Mouse (Mus musculus) forelimb bud, embryonic 11.5 days (tissue): ENCODE data around the gene Dgka.

Experiments used
- DNase-seq: peaks from one replicate; pipeline ENCODE4 v3.0.0-alpha.2; 2012; ENCODE audit warnings: low read depth, low spot score

The Dgka gene

DNA sequence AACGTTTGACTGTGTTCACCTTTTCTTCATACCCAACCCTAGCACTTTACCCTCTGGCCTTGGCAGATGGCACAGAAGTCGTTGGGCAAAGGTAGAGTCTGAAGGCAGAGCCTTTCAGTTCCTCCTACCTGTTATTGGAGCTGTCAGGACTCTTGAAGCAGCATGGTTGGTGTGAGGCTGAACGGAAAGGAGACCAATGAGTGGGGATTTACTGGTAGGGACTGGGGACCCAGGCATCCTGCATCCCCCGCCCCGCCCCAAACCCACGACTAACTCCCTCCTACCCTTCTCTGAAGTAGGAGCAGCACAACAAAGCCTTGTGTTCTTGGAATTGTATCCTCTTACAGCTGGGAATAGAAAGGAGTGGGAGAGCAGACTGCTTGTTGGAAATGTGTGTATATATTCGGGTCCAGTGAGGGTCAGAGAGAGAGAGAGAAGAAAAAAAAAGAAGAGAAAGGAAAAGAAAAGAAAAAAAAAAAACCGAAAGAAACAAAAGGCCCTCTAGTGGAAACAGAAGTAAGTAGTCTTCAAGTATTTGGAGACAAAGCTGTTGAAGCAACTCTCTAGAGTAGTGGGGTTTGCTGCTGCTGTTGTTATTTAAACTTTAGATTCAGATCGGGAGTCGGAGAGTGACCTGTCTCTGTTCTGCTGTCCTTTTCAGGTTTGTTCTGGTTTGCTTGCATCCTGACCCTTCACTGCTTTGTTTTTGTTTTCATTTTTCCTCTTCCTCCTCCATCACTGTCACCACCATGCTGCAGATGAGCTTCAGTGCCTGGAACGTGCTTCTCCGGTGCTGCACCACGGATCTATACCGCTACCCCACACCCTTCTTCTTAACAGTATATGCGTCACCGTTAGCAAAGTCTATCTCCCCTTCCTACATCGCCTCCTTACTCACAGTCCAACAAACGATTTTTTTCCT lies at the start of gene Dgka:
Dgka (minus strand) TSS at position 176 of the 922 bp plus-strand sequence.
- no peak for DNase-seq

DNA sequence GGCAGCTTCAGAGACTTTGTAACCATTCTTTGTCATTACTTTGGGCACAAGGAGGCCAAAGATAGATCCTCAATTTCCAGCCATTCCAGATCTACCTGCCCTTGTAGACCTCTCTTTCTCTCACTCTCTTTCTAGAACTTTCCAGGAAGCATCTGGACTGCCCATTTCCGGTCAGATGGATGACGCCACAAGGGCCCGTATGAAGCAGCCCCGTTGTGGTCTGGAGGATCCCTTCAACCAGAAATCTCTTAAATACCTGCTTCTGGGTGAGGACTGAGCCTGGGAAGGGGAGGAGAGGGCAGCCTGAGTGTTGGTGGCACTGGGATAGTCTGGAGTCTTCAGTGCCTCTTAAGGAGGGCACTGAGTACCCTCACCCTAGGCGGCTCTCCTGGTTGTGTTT lies 49.7 kb upstream of the Dgka start:
- DNase-seq, result no peak

DNA sequence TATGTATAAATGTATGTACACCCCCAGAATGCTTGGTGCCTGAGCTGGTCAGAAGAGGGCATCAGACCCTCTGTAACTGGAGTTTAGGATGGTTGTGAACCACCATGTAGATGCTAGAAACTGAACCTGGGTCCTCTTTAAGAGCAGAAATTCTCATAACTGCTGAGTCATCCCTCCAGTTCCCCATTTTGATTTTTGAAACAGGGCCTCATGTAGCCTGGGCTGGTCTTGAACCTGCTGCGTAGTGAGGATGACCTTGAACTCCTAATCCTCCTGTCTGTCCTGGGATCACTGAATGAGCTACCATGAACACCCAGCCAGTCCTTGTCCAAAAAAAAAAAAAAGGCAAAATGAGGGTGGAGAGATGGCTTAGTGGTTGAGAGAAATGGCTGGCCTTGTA lies 48.6 kb upstream of the Dgka start:
- DNase-seq, result no peak

DNA sequence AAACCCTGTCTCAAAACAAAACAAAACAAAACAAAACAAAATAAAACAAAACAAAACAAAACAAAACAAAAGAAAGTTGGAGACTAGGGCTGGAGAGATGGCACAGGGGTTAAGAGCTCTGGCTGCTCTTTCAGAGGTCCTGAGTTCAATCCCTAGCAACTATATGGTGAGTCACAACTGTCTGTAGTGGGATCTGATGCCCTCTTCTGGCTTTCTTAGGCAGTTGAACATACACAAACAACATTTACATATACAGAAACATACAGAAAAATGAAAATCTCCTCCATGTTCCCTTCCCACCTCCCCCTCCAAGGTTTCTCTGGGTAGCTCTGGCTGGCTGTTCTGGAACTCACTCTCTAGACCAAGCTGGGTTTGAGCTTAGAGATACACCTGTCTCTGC lies 47.4 kb upstream of the Dgka start:
- DNase-seq, result no peak

DNA sequence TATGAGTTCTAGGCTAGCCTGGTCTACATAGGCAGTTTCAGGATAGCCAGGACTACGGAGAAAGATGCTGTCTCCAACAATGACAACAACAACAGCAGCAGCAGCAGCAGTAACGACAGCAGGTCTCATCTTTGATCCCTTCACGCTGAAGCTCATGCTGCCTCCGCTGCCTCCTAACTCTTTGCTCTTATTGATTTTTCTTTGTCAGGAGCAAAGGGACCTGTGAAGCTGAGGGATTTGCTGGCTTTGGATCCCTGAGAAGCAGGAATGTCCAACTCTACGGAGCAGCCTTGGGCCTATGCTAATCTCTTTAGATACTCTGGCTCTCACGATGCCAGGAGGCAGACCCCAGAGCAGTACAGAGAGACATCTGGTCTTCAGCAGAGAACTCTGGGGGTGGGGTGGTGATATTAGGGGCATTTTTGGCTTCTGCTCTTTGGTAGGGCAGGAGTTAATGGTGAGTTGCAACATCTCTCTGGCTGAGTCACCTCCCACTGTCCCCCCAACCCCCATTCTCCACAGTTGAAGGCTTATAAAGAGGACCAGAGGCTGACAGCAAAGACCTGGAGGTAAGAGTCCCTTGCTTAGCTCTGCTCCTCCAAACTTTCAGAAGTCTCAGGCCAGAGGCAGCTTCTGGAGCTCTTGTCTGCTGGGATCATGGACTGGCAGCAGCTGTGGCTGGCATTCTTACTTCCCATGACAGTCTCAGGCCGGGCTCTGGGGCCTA lies 45.9 kb upstream of the Dgka start, which contains the start of gene Mmp19:
Mmp19 (plus strand) TSS at position 513 of the 727 bp plus-strand sequence.
- no peak for DNase-seq

DNA sequence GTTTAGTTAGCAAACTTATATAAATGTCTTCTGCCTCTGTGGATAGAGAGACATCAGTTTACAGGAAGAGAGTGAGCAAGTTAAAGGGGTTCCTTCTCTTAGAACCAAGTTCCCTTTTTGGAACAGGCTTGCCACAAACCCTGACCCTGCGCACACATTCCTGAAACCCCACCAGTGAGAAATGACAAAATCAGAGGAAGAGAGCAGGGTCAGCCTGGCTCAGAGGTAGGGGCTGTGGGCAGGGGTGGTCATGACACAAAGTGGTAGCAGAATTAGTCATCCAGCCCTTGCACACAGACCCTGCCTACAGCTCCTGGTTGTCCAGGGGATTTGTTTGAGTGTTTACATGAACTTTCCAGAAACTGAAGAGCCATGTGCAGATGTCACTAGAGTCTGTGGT lies 35.5 kb upstream of the Dgka start:
- no peak for DNase-seq

DNA sequence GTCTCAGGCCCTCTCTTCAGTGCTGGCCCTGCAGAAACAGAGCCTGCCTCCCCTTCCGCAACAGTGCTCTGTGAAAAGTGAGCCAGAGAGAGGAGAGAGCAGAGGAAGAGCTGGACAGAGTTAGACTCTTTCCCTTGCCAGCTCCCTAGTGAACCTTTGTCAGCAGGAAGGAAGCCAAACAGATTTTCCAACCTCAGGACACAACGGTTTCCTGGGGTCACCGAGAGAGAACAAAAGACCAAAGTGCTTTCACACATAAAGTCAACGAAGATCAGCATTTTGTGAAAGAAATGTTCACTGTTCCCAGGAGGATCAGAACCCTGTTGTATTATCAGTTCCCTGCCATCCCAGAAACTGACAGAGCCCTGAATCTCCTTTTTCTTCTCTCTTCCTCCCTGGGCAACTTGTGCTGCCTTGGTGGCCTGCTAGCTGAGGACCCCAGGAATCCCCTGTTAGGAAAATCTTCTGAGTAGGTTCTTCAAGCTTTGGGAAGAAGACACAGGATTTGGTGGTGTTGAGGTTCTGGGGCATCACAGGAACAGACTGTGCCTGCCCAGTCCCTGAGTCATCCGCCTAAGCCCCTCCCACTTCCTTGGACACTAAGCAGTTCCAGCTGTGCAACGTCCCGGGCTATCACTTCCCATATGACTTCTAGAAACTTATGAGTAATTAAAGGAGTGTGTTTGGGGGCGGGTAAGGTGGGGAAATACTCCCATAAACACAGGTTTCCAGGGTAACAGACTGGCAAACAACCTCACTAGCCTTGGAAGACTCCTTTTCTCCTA lies 34.5 kb upstream of the Dgka start:
- peak; percentile 85 for DNase-seq

DNA sequence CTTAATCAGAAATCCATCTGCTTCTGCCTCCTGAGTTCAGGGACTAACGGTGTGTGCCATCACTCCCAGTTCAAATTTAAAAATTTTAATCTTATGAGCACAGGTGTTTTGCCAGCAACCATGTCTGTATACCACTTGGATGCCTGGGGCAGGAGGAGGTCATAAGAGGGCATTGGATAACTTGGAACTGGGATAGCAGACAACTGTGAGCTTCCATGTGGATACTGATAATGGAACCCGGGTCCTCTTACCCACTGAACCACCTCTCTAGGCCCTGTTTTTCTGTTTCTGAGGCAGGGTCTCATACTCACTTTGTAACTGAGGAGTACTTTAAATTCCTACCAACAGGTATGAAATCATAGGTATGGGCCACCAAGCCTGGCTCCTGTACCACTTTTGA lies 33.8 kb upstream of the Dgka start:
- no peak for DNase-seq

DNA sequence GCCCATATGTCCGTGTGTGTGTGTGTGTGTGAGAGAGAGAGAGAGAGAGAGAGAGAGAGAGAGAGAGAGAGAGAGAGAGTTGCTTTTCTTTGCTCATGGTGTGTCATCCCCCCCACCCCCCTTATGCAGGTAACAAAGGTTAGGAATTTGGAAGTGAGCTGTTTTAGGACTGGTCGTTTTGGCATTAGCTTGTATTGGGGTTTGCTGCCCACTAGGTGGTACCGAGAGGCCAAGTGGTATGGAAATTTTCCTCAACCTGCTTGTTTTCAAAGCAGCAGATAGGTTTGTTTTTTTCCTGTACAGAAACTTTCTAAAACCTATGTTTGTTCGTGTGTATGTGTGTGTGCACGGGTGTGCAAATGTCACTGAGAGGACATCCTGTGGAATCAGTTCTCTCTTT lies 29.0 kb upstream of the Dgka start:
- DNase-seq, result peak; percentile 20

DNA sequence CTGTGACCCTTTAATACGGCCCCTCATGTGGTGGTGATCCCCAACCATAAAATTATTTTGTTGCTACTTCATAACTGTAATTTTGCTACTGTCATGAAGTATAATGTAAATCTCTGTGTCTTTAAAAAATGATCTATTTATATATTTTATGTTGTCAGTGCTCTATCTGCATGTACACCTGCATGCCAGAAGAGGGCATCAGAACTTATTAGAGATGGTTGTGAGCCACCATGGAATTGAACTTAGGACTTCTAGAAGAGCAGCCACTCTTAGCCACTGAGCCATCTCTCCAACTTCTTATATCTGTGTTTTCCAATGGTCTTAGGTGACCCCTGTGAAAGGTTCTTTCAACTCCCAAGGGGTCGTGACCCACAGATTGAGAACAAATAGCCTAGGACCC lies 28.2 kb upstream of the Dgka start:
- DNase-seq, result no peak

DNA sequence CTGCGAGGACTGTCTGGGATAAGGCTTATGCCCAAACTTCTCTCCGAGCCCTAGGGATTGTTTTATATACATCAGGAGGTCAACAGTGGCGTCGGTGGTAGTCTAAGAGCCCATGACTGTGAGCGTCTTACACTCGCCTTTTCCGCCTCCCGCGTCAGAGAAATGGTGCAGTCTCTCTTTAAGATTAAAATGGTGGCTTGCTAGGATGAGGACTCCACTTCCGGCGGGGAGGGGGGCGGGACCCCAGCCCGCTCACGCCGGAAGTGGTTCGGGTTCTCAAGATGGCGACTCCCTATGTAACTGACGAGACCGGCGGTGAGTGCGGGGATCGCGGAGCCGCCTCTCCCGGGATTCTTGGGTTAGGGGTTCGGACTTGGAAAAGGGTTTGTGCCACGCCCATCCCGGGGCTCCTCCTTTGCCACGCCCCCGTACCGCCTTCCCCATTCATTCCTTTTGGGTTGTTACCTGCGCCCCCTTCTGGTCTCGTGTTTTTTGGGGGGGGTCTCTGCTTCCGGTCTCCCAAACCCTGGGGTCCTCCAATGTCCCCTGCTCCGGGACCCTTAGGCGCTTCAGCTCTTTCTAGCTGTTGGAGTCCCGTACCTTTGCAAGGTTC lies 3.7 kb upstream of the Dgka start:
- peak; percentile 93 for DNase-seq

DNA sequence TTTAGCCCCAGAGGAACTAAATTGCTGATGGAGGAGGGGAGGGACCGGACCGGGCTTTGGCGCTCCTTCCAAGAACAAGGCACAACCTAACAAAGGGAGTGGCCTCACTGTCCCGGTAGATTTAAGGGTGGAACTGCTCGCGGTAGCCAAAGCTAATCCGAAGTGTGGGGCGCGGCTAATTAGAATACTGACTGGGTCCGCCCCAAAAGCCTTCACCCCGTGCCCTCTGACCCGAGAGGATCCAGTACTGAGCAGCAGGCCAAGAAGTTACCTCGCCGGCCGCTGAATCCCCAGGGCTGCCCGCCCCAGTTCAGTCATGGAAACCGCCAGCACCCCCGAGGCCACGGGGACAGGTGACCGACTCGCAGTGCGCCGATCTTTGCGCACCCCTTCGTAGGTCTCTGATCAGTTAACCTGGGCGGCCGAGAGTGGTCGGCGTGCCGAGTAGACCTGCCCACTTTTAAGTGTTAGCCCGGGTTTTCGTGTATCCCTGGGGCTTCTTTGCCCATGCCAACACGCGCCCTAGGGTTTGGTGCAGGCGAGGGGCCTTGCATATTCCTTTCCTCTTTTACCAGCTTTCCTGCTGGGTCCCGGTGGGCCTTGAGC lies 3.1 kb upstream of the Dgka start, which contains the start of gene Pym1:
Pym1 (plus strand) TSS at position 244 of the 606 bp plus-strand sequence.
- peak; percentile 75 for DNase-seq

DNA sequence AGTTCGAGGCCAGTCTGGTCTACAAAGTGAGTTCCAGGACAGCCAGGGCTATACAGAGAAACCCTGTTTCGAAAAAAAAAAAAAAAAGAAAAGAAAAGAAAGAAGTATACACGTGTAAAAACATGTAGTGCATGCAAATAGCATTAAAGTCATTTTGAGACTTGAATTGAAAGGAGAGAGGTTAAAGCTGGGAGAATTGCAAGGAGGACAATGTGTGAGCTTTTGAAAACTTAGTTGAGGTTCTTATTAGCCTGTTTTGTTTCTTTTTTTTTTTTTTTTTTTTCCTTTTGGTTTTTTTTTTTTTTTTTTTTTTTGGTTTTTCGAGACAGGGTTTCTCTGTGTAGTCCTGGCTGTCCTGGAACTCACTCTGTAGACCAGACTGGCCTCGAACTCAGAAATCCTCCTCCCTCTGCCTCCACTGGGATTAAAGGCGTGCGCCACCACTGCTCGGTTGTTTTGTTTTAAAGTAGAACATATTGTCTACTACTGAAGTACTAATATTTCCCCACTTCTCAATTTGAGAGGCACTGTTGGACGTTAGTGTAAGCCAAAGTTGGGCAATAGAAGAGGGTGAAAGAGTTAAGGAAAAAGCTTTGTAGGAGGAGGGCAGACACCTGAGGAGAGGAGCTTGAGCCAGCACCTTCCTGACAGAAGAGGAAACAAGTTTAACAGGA lies 2.5 kb upstream of the Dgka start:
- DNase-seq, result no peak

DNA sequence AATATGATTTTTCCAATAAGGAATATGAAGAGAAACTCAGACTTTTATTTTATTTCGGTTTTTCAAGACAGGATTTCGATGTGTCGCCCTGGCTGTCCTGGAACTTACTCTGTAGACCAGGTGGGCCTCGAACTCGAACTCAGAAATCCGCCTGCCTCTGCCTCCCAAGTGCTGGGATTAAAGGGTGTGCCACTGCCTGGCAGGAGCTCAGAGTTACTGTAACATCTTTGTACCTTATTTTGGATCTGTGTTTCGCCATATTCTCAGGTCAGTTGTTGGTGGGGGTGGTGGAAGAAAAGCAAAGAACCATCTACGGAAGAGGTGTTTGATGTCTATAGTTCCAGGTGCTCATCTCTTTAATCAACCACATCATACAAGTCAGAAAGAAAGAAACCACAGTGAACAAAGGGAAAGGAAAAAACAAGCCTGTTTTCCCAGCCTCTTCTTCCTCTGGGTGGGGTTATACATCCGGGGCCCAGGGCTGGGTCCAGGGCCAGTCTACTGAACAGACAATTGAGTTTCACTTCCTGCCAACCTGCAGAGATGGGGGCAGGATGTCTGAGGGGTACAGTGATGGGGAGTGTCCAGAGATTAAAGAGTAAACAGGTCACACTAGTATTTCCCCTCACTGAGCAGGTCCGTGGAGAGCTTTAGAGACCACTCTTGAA lies 1.4 kb upstream of the Dgka start:
- no peak for DNase-seq

DNA sequence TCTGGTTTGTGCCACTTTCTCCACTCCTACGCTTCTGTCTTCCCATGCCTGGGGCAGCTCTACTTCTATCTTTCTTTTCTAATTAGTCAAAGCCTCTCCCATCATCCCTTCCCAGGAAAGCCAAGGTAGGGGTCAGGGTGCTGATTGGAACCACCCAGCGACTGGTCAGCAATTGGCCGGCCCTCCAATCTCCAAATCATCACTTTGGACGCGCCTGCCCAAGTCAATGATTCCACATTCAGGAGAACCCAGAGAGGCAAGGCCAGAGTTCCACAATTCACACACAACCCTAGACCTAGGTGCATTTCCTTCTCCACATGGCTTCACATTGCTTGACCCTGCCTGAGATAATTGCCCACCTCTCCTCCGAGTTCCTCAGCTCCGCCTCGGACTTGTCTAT lies 444 bp downstream of the Dgka start:
- no peak for DNase-seq

DNA sequence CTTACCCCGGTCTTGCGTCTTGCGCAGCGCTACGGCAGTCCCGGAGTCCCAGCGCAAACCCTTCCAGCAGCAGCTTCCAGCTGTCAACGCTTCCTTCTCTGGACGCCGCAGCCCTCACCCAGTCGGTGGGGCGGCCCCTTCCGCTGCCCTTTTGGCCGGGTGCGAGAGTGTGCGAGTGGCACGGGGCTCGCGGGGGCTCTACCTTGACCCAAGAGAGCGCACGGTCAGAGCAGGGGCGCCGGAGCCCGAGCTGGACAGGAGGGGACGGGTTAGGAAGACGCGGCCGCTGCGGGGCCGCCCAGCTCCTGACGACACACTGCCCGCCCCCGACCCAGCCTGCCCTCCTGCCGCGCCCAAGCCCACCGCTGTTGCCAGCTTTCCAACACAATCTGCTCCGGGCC lies 864 bp downstream of the Dgka start:
- DNase-seq, result peak; percentile 35

DNA sequence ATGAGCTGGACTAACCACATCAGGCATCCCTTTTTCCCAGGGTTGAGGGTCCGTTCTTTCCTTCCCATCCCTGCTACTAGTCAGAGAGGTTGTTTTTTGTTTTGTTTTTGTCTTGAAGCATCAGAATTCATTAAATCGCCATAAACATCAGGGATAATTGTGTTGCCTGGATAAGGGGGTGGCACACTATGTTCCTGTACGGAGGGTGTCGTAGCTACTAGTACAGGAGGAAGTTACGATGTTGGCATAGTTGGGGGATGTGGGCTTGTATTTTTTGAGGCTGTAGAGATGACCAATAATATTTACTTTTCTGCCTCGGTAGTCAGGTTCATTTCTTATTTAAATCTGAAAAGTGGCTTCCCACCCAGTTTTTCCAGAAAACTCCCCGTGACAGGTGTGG lies 1.4 kb downstream of the Dgka start:
- no peak for DNase-seq

DNA sequence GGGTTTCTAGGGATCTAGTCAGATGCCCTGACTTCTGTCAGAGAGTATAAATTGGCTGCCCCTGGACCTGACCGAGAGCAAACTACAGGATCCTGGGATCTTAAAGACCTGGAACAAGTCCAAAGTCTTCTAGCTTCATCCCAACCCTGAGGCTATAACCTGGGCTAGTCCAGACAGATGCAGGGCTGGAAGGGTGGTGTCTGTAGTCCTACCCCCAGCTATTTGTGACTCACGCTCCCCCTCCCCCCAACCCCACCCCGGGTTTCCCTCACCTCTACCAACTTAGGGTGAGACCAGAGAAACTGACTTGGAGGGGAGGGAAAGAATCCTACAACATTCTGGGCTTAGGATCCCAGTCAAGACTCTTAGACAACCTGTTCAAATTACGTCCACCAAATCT lies 2.0 kb downstream of the Dgka start:
- no peak for DNase-seq

DNA sequence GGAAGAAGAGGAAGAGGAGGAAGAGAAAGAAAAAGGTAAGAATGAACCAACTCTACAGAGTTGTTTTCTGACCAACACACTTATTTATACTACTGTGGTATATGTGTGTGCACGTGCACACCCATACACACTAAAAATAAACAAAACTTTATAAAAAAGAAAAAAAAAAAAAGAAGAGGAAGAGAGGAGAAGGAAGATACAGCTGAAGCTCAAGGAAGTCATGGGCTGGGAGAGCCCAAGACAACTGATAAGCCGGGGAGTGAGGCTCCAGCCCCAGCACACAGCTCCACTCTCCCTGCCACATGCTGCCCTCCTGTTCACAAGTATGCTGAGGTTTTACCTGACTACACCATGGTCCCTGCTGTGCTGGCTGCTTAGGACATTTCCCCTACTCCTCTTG lies 4.4 kb downstream of the Dgka start:
- DNase-seq, result no peak

DNA sequence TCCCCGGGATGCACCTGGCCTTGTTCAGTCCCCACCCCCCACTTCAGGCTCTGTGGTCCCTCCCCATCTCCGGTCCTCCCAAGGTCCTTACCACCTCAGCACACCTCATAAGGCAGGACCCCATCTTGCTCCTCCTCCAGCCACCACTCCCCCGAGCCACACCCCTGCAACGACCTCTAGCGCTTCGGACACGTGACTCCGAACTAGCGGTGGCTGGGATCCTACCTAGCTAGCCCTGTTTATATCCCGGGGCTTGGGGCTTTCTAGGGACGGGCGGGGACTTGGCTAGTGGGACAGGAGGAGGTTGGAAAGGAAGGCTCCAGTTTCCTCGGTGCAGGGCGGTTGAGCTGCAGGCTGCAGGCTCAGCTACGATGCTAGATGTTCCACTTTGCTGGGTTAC lies 7.2 kb downstream of the Dgka start:
- DNase-seq, result no peak
